Mouse (Mus musculus): ENCODE data around the gene 9530077C05Rik.

Gene 9530077C05Rik

GRCm38 (mm10) chr9:22455041-22455440 lies 43.7 kb downstream of the 9530077C05Rik start:
- in situ Hi-C loops (cut with MboI, MseI), result no loop called here

- in situ Hi-C loops (cut with MboI, MseI), result no loop called here
Observed at GRCm38 (mm10) chr9:22457142-22457835, 46.0 kb downstream of the 9530077C05Rik start.

DNA sequence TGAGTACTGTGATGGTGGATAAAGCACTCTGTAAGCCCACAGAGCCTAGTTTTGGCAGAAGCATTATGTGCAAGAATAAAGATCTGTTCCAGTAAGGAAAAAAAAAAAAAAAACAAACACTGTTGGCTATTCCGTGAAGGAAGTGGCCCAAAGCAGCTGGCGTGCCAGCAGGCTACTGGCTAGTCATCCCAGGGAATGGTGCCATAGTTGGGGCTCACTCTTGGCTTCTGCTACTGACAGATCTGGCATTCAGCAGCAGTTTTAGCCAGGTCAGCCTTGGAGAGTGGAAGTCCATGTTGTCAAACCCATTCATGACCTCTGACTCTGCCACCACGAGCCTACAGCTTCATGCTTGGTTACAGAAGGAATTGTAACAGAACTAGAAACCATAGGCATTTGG lies 50.6 kb downstream of the 9530077C05Rik start:
- in situ Hi-C loops (cut with MboI, MseI), result no loop called here

GRCm38 (mm10) chr9:22466212-22466611 lies 54.9 kb downstream of the 9530077C05Rik start:
- in situ Hi-C loops (cut with MboI, MseI), result no loop called here

- in situ Hi-C loops (cut with MboI, MseI), result no loop called here
Observed at GRCm38 (mm10) chr9:22467371-22468169, 56.3 kb downstream of the 9530077C05Rik start.

DNA sequence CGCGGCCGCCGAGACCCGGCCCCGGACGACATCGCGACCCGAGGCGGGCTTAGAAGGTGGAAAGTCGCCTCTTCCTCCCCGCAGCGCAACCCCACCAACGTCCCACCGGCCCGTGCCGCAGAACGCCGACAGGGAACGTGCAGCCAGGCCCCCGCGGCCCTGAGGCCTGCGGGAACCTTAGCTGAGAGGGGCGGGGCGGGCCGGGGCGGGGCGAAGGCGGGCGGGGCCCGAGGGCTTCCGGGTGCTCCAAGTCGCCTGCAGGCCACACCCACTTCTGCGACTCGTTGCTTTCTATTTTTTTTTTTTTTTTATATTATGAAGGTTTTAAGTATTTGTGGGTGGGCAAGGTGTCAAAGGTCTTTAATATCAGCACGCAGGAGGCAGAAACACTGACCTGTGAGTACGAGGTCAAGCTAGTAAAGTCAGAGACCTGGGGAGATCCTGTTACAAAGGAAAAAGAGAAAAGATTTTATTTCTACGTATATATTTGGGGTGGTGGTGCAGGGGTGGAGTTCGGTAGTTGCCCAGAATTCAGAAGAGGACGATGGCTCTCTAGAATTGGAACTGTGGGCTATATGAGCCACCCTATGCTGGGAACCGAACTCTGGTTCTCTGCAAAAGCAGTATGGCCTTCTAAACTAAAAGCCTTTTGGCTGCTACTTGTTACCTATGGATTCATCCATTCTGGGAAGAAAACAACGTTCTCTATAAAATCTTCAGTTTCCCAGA lies 57.0 kb downstream of the 9530077C05Rik start:
- in situ Hi-C loops (cut with MboI, MseI), result no loop called here

DNA sequence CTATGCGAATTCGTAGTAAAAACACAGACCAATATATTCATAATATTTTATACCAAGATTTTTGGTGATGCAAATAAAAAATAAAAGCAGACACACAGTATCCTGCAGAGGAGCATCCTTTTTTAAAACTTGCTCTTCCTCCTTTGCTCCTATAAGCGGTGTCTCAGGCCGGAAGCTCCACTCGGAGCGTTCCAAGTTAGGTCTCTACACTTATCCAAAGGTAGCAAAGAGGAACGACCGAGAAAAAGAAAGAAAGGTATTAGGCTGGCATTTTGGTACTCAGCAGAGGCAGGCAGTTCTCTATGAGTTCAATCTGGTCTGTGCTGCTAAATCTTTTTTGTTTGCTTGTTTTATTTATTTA lies 57.6 kb downstream of the 9530077C05Rik start:
- in situ Hi-C loops (cut with MboI, MseI), result no loop called here

GRCm38 (mm10) chr9:22469643-22470042 lies 58.3 kb downstream of the 9530077C05Rik start, which contains the start of gene Rp9:
Gene Rp9 (minus strand): TSS chr9:22469743.
- in situ Hi-C loops (cut with MboI, MseI), result no loop called here

DNA sequence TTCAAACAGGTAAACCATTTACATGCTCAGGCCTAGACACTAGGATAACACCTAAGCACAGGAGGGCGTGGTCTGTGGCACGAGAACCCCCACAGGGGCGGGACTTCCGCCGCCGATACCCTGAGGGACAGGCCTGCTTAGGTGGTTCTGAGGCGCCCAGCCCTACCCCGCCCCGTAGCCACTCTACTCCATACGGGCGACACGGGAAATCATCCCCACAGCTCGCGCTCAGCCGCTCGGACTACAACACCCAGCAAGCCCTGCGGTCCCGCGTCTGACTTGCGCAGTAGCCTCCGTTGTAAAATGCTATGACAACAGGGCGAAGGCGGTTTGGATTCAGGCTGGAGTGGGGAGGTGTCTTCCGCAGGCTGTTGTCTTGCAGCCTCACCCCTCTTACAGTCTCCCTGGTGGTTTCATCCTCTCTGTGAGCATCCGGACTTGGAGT lies 64.1 kb downstream of the 9530077C05Rik start, which contains the start of gene Bbs9:
TSS of gene Bbs9 (plus strand) at position 292 of the 445 bp plus-strand sequence.
- in situ Hi-C loops (cut with MboI, MseI), result no loop called here

- in situ Hi-C loops (cut with MboI, MseI), result no loop called here
Observed at GRCm38 (mm10) chr9:22476265-22476664, 65.0 kb downstream of the 9530077C05Rik start.

- in situ Hi-C loops (cut with MboI, MseI), result no loop called here
Observed at GRCm38 (mm10) chr9:22478946-22479345, 67.6 kb downstream of the 9530077C05Rik start.

DNA sequence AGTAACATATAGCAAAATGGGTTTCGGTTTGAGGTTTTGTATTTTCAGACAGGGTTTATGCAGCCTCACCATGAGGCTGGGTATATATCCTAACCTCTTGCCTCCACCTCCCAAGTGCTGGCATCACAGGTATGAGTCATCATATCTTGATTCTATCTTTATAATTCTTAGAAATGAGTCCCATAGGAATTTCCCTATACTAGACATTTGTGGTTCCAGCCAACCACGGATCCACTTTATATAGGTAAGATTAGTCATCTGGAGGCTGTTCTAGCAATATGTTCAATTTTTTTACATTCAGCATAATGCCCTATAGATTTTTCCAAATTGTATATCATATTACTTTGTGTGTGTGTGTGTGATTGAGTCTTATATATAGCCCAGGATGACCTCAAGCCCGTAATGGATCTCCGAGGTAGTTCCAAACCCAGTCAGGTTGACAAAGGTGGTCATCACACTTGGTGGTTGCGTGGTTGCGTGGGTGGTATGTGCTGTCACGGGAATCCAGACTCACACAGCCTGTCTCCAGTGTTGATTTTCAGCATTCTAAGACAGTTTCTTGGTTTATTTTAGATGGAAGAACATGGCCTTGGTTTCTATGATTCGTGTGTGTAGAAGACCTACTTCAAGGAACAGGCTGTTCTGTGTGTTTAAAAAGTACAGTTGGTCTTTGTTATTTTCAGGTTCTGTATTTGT lies 72.7 kb downstream of the 9530077C05Rik start:
- in situ Hi-C loops (cut with MboI, MseI), result loop anchor here (10.0 kb wide), 1 partner anchor 151 kb away; no protein-coding TSS in a partner anchor

DNA sequence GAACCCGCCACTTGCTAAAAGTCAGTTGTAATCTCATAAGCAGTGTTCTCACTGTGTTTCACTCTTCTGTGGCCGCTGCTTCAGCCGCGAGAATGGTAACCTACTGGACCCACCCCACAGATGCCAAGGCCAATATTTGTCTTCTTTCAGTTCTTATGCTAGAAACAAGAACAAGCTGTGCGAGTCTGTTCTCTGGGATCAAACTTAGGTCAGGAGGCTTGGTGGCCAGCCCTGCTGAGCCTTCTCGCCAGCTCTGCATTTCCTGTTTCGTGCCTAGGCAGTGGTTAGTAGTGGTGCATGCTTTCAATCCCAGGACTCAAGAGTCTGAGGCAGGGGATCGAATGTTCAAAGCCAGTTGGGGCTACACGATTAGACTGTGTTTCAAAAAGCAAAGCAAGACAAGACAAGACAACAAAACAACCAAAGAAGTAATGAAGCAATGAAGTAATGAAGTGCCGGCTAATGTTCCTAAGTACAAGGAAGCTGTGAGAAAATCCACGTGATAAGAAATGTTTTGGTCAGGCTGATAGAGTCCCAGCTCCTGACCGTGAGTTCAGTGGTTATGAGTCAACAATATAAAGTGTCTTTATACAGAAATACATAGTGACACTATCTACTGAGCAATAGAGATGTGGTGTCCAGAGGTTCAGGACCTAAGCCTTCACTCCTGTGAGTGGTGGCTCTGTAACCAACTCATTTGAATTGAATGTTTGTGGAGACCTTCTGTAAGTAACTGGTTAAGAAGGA lies 73.4 kb downstream of the 9530077C05Rik start:
- in situ Hi-C loops (cut with MboI, MseI), result loop anchor here (10.0 kb wide), 1 partner anchor 150 kb away; no protein-coding TSS in a partner anchor

- in situ Hi-C loops (cut with MboI, MseI), result loop anchor here (10.0 kb wide), 1 partner anchor 149 kb away; no protein-coding TSS in a partner anchor
Observed at GRCm38 (mm10) chr9:22486211-22486610, 74.9 kb downstream of the 9530077C05Rik start.

GRCm38 (mm10) chr9:22488963-22489362 lies 77.7 kb downstream of the 9530077C05Rik start:
- in situ Hi-C loops (cut with MboI, MseI), result loop anchor here (10.0 kb wide), 1 partner anchor 146 kb away; no protein-coding TSS in a partner anchor

Data from T-helper 2 cell (primary cell).